Mouse (Mus musculus): ENCODE data around the gene Cdh4.

Cdh4 gene

GRCm38 (mm10) chr2:179679866-179680265 is 237.6 kb downstream of the Cdh4 start:
- DNase-seq (ENCODE audit: low spot score in 2 of 2), result no peak

GRCm38 (mm10) chr2:179681386-179681785 is 239.2 kb downstream of the Cdh4 start:
- no peak for DNase-seq (ENCODE audit: low spot score in 2 of 2)

GRCm38 (mm10) chr2:179687243-179687681 is 245.0 kb downstream of the Cdh4 start:
- DNase-seq (ENCODE audit: low spot score in 2 of 2), result no peak

GRCm38 (mm10) chr2:179688976-179689375 is 246.7 kb downstream of the Cdh4 start:
- DNase-seq (ENCODE audit: low spot score in 2 of 2), result no peak

GRCm38 (mm10) chr2:179689761-179690160 is 247.5 kb downstream of the Cdh4 start:
- DNase-seq (ENCODE audit: low spot score in 2 of 2), result no peak

GRCm38 (mm10) chr2:179690571-179690970 is 248.3 kb downstream of the Cdh4 start:
- no peak for DNase-seq (ENCODE audit: low spot score in 2 of 2)

GRCm38 (mm10) chr2:179694936-179695335 is 252.7 kb downstream of the Cdh4 start:
- no peak for DNase-seq (ENCODE audit: low spot score in 2 of 2)

- no peak for DNase-seq (ENCODE audit: low spot score in 2 of 2)
Observed at GRCm38 (mm10) chr2:179697601-179698000, 255.4 kb downstream of the Cdh4 start.

- no peak for DNase-seq (ENCODE audit: low spot score in 2 of 2)
Observed at GRCm38 (mm10) chr2:179698196-179698985, 256.2 kb downstream of the Cdh4 start.

GRCm38 (mm10) chr2:179705043-179705442 is 262.8 kb downstream of the Cdh4 start:
- no peak for DNase-seq (ENCODE audit: low spot score in 2 of 2)

GRCm38 (mm10) chr2:179705461-179705860 is 263.2 kb downstream of the Cdh4 start:
- no peak for DNase-seq (ENCODE audit: low spot score in 2 of 2)

- no peak for DNase-seq (ENCODE audit: low spot score in 2 of 2)
Observed at GRCm38 (mm10) chr2:179706616-179707015, 264.4 kb downstream of the Cdh4 start.

GRCm38 (mm10) chr2:179709111-179709510 is 266.9 kb downstream of the Cdh4 start:
- DNase-seq (ENCODE audit: low spot score in 2 of 2), result no peak

GRCm38 (mm10) chr2:179712690-179713089 is 270.5 kb downstream of the Cdh4 start:
- DNase-seq (ENCODE audit: low spot score in 2 of 2), result no peak

- DNase-seq (ENCODE audit: low spot score in 2 of 2), result no peak
Observed at GRCm38 (mm10) chr2:179713326-179713725, 271.1 kb downstream of the Cdh4 start.

GRCm38 (mm10) chr2:179714145-179714544 is 271.9 kb downstream of the Cdh4 start:
- DNase-seq (ENCODE audit: low spot score in 2 of 2), result no peak

- no peak for DNase-seq (ENCODE audit: low spot score in 2 of 2)
Observed at GRCm38 (mm10) chr2:179715375-179715774, 273.1 kb downstream of the Cdh4 start.

- DNase-seq (ENCODE audit: low spot score in 2 of 2), result no peak
Observed at GRCm38 (mm10) chr2:179720366-179720765, 278.1 kb downstream of the Cdh4 start.

GRCm38 (mm10) chr2:179721534-179722516 is 279.6 kb downstream of the Cdh4 start:
- no peak for DNase-seq (ENCODE audit: low spot score in 2 of 2)

- no peak for DNase-seq (ENCODE audit: low spot score in 2 of 2)
Observed at GRCm38 (mm10) chr2:179722776-179723386, 280.6 kb downstream of the Cdh4 start.

GRCm38 (mm10) chr2:179723401-179723800 is 281.2 kb downstream of the Cdh4 start:
- DNase-seq (ENCODE audit: low spot score in 2 of 2), result no peak

GRCm38 (mm10) chr2:179729002-179729401 is 286.8 kb downstream of the Cdh4 start:
- DNase-seq (ENCODE audit: low spot score in 2 of 2), result no peak
